In genomic region chr3:123143412-123143811, GRCm38 (mm10) we compare ENCODE assay signal across 20 mouse cellular contexts.
A peak's percentile ranks its signal among the peaks of the same experiment; 100 is the strongest.
DNase-seq lines count a peak whose midpoint lies in the region; ATAC-seq and TF ChIP-seq lines count a peak whose summit lies in the region.
"Had no signal": no experiment of that assay in that cellular context is flagged by ENCODE, and none has a peak within 500 bp of the region (broad histone marks: within the 10 kb centered on the region; RNA-seq: fewer than 3 reads in every experiment).

No protein-coding gene starts in this region.

- H3K4me2 ChIP-seq in myocyte (ENCODE audit: low read depth), result peak overlapping the region; percentile 32
- H3K4me2 ChIP-seq: forebrain, embryonic 12.5 days; hindbrain, embryonic 14.5 days had no signal

- POLR2A ChIA-PET in Patski (lab: Charles Lee), result interaction anchor here (1.2 kb wide), 1 partner anchor 12 kb away, joined by 3 read pairs; no protein-coding TSS in a partner anchor

- DNase-seq in heart, embryonic 10.5 days (ENCODE audit: low spot score), result no peak
- DNase-seq in heart, postnatal 36 days, result no peak
- peak; percentile 37 for DNase-seq in 3T3-L1 (ENCODE audit: low read depth, low spot score)
- no peak for DNase-seq in Patski (ENCODE audit: low read depth, low spot score)
- no peak for DNase-seq in urinary bladder, postnatal 36 days (ENCODE audit: low spot score in 2 of 2)
- DNase-seq in cerebellum, adult 8-10 months, result no peak
- DNase-seq: adrenal gland, adult 8-10 months; cerebellum, adult 9-10 months; kidney, adult 9 months; kidney, postnatal 25 days; left cerebral cortex, postnatal 4 days; liver; lung, postnatal 10 days; spleen, adult 18-20 months; thymus, adult 18-20 months; thymus, postnatal 4 days had no signal

- in situ Hi-C loops in Patski (cut with MboI; ENCODE audit: low pct_unique_long_range_greater_than_20kb), result no loop called here

- peaks cover 4% of the 10 kb centered on the region; the same call in 1 of the 2 replicates for H3K36me3 ChIP-seq in heart, embryonic 10.5 days
- H3K36me3 ChIP-seq in myocyte (ENCODE audit: control insufficient read depth, insufficient read depth), result no peaks in the 10 kb centered on the region
- H3K36me3 ChIP-seq: forebrain, embryonic 12.5 days had no signal

- no peaks in the 10 kb centered on the region for H3K27me3 ChIP-seq in heart, embryonic 10.5 days (ENCODE audit: insufficient read depth, poor library complexity, severe bottlenecking)
- H3K27me3 ChIP-seq in Patski (no peaks in the 10 kb centered on the region), myocyte (ENCODE audit: control insufficient read depth, insufficient read depth, insufficient read length) (no peaks in the 10 kb centered on the region)
- H3K27me3 ChIP-seq: forebrain, embryonic 12.5 days had no signal

- TF ChIP-seq CTCF in Patski (IDR thresholded peaks at IDR 0.05), result no peak

- H3K9me3 ChIP-seq in heart, embryonic 10.5 days, result no peaks in the 10 kb centered on the region
- H3K9me3 ChIP-seq: forebrain, embryonic 12.5 days; megakaryocyte, embryonic 14.5 days had no signal

- ATAC-seq in Patski, result peak; percentile 44

- no peak for TF ChIP-seq POLR2A in myocyte (IDR thresholded peaks at IDR 0.05; ENCODE audit: insufficient read length, low read depth)

- peaks cover 38% of the 10 kb centered on the region for H3K4me1 ChIP-seq in heart, embryonic 10.5 days
- H3K4me1 ChIP-seq: forebrain, embryonic 12.5 days; megakaryocyte, embryonic 14.5 days had no signal

- H3K4me3 ChIP-seq in heart, embryonic 10.5 days, result no peak overlapping the region
- no peak overlapping the region for H3K4me3 ChIP-seq in myocyte
- H3K4me3 ChIP-seq: forebrain, embryonic 12.5 days; megakaryocyte, embryonic 14.5 days had no signal

- H3K27ac ChIP-seq in heart, embryonic 10.5 days, result peak overlapping the region; percentile 77; the same call in 1 of the 2 replicates
- H3K27ac ChIP-seq: forebrain, embryonic 12.5 days; hindbrain, embryonic 14.5 days had no signal

- WGBS in heart, embryonic 10.5 days, result 57% methylated on average over 6 of the region's 6 CpGs

- intact Hi-C loops in heart, postnatal 36 days (cut with DNase I), result no loop called here

- CTCF ChIA-PET in Patski (lab: Charles Lee), result interaction anchor here (0.7 to 3.9 kb wide), 6 partner anchors 10 to 27 kb away, joined by 3 to 23 read pairs (median 4); no protein-coding TSS in a partner anchor

- no peak overlapping the region for H3ac ChIP-seq in myocyte (ENCODE audit: control insufficient read depth, insufficient read length)

- H3K79me2 ChIP-seq in myocyte (ENCODE audit: control insufficient read depth, insufficient read depth), result no peaks in the 10 kb centered on the region

TF ChIP-seq in myocyte, 11 proteins besides CTCF, POLR2A, EP300 and RAD21:
- peak in 1 of 3 experiments; percentile 47 for TF ChIP-seq MYOG (IDR thresholded peaks at IDR 0.05; ENCODE audit: control insufficient read depth in 1 of 3, insufficient read depth in 1 of 3, insufficient read length in 2 of 3, low read depth in 2 of 3)
- no peak for TF ChIP-seq E2F4 (IDR thresholded peaks at IDR 0.05; ENCODE audit: insufficient read depth)
- 0 out of 2 replicates have a peak, but pooled peaks have one; percentile 20 for TF ChIP-seq CEBPB (IDR thresholded peaks at IDR 0.05; ENCODE audit: insufficient read depth, poor library complexity, severe bottlenecking)
- no peak for TF ChIP-seq TCF12 (IDR thresholded peaks at IDR 0.05; ENCODE audit: insufficient read depth, poor library complexity, severe bottlenecking)
- TF ChIP-seq USF1 (IDR thresholded peaks at IDR 0.05; ENCODE audit: low read depth), result no peak
- TF ChIP-seq TCF3 (IDR thresholded peaks at IDR 0.05; ENCODE audit: insufficient read length, low read depth), result no peak
- TF ChIP-seq SRF (IDR thresholded peaks at IDR 0.05; ENCODE audit: control insufficient read depth, insufficient read length, low read depth), result no peak
